Mouse (Mus musculus) hindbrain, embryonic 10.5 days (tissue): ENCODE data around the gene Man2a1. TPM values are rescaled to one million over a fixed set of nuclear protein-coding genes. Genes with fewer than 3 reads are reported as not detected.

ENCODE experiments used
- DNase-seq: peaks from one replicate; pipeline ENCODE4 v3.0.0-alpha.2; 2017; ENCODE audit warnings: low spot score
- H3K27ac ChIP-seq: fragments of 300-500 bp; sonication (generic); 2 replicates; pipeline ENCODE4 v1.5.1; 2016; ENCODE audit warnings: mild to moderate bottlenecking, moderate library complexity
- H3K27me3 ChIP-seq: fragments of 300-500 bp; sonication (generic); 2 replicates; pipeline ENCODE4 v1.6.1; 2016; ENCODE audit warnings: mild to moderate bottlenecking; ENCODE audit not compliant: poor library complexity, insufficient read depth, severe bottlenecking
- H3K36me3 ChIP-seq: fragments of 300-500 bp; sonication (generic); 2 replicates; pipeline ENCODE4 v1.6.1; 2016; ENCODE audit warnings: mild to moderate bottlenecking, moderate library complexity
- H3K4me1 ChIP-seq: fragments of 300-500 bp; sonication (generic); replicated peaks from 2 replicates; pipeline ENCODE4 v1.6.1; 2016; ENCODE audit warnings: mild to moderate bottlenecking
- H3K4me3 ChIP-seq: fragments of 300-500 bp; sonication (generic); 2 replicates; pipeline ENCODE4 v1.5.1; 2016; ENCODE audit warnings: mild to moderate bottlenecking, moderate library complexity
- H3K9me3 ChIP-seq: fragments of 300-500 bp; sonication (generic); 2 replicates; pipeline ENCODE4 v1.6.1; 2016; ENCODE audit warnings: mild to moderate bottlenecking, moderate library complexity
- WGBS: fragments of 180-500 bp; shearing (Covaris S2); methylation state at CpG from one replicate; pipeline ENCODE4 v1.1.7; 2016; 5-methylcytosine and 5-hydroxymethylcytosine counted together
- polyA plus RNA-seq: library from polyadenylated mRNA; unstranded; fragments of >200 nt; fragmentation: Nextera tagmentation; extraction: Ambion mirVana; gene quantifications from 2 replicates; pipeline ENCODE4 v1.2.1, GENCODE M21; 2016

Gene Man2a1
- polyA plus RNA-seq, 1 experiment from 2014 or later, result 3.2 TPM

GRCm38 (mm10) chr17:64608228-64608627, 7.7 kb downstream of the Man2a1 start:
- Histone ChIP-seq H3K9me3 (no peaks in the 10 kb centered on the region), H3K27me3 (no peaks in the 10 kb centered on the region), H3K27ac (no peak overlapping the region), H3K4me3 (no peak overlapping the region), H3K36me3 (peaks cover 9% of the 10 kb centered on the region; the same call in 1 of the 2 replicates), H3K4me1 (peaks cover 17% of the 10 kb centered on the region)
- WGBS, result 92% methylated on average over 6 of the region's 6 CpGs
- no peak for DNase-seq

- H3K36me3 ChIP-seq, result peaks cover 9% of the 10 kb centered on the region; the same call in 1 of the 2 replicates
- peaks cover 9% of the 10 kb centered on the region; the same call in 1 of the 2 replicates for H3K4me1 ChIP-seq
- 87% methylated on average over 6 of the region's 6 CpGs for WGBS
- H3K27ac ChIP-seq, result no peak overlapping the region
- DNase-seq, result no peak
- H3K9me3 ChIP-seq, result no peaks in the 10 kb centered on the region
- no peaks in the 10 kb centered on the region for H3K27me3 ChIP-seq
- H3K4me3 ChIP-seq, result no peak overlapping the region
Observed at GRCm38 (mm10) chr17:64608923-64609598, 8.5 kb downstream of the Man2a1 start.

- Histone ChIP-seq H3K36me3 (peaks cover 9% of the 10 kb centered on the region; the same call in 1 of the 2 replicates), H3K9me3 (no peaks in the 10 kb centered on the region), H3K4me3 (no peak overlapping the region), H3K27me3 (no peaks in the 10 kb centered on the region), H3K4me1 (0 out of 2 replicates have a peak, but pooled peaks cover 6% of the 10 kb centered on the region), H3K27ac (no peak overlapping the region)
- DNase-seq, result no peak
- WGBS, result 53% methylated on average over 3 of the region's 3 CpGs
Observed at GRCm38 (mm10) chr17:64609741-64610140, 9.2 kb downstream of the Man2a1 start.

- Histone ChIP-seq H3K27me3 (no peaks in the 10 kb centered on the region), H3K27ac (no peak overlapping the region), H3K9me3 (no peaks in the 10 kb centered on the region), H3K4me1 (0 out of 2 replicates have a peak, but pooled peaks cover 6% of the 10 kb centered on the region), H3K4me3 (no peak overlapping the region), H3K36me3 (peaks cover 9% of the 10 kb centered on the region; the same call in 1 of the 2 replicates)
- WGBS, result 86% methylated on average over 5 of the region's 5 CpGs
- DNase-seq, result no peak
Observed at GRCm38 (mm10) chr17:64611426-64611825, 10.9 kb downstream of the Man2a1 start.

- Histone ChIP-seq H3K27ac (no peak overlapping the region), H3K36me3 (peaks cover 9% of the 10 kb centered on the region; the same call in 1 of the 2 replicates), H3K9me3 (no peaks in the 10 kb centered on the region), H3K4me1 (0 out of 2 replicates have a peak, but pooled peaks cover 7% of the 10 kb centered on the region), H3K27me3 (no peaks in the 10 kb centered on the region), H3K4me3 (no peak overlapping the region)
- WGBS, result 95% methylated on average over 16 of the region's 16 CpGs
- no peak for DNase-seq
Observed at GRCm38 (mm10) chr17:64612135-64612885, 11.8 kb downstream of the Man2a1 start.

GRCm38 (mm10) chr17:64612930-64613329, 12.4 kb downstream of the Man2a1 start:
- H3K9me3 ChIP-seq, result no peaks in the 10 kb centered on the region
- DNase-seq, result no peak
- H3K36me3 ChIP-seq, result peaks cover 9% of the 10 kb centered on the region; the same call in 1 of the 2 replicates
- 91% methylated on average over 3 of the region's 3 CpGs for WGBS
- no peaks in the 10 kb centered on the region for H3K27me3 ChIP-seq
- 0 out of 2 replicates have a peak, but pooled peaks cover 7% of the 10 kb centered on the region for H3K4me1 ChIP-seq
- no peak overlapping the region for H3K27ac ChIP-seq
- no peak overlapping the region for H3K4me3 ChIP-seq

- H3K4me3 ChIP-seq, result no peak overlapping the region
- WGBS, result 86% methylated on average over 3 of the region's 3 CpGs
- no peak for DNase-seq
- H3K9me3 ChIP-seq, result no peaks in the 10 kb centered on the region
- H3K27me3 ChIP-seq, result no peaks in the 10 kb centered on the region
- H3K4me1 ChIP-seq, result 0 out of 2 replicates have a peak, but pooled peaks cover 7% of the 10 kb centered on the region
- peaks cover 9% of the 10 kb centered on the region; the same call in 1 of the 2 replicates for H3K36me3 ChIP-seq
- no peak overlapping the region for H3K27ac ChIP-seq
Observed at GRCm38 (mm10) chr17:64613351-64613750, 12.8 kb downstream of the Man2a1 start.

GRCm38 (mm10) chr17:64614804-64615203, 14.3 kb downstream of the Man2a1 start:
- no peak overlapping the region for H3K4me3 ChIP-seq
- H3K9me3 ChIP-seq, result no peaks in the 10 kb centered on the region
- peaks cover 9% of the 10 kb centered on the region; the same call in 1 of the 2 replicates for H3K4me1 ChIP-seq
- WGBS, result 89% methylated on average over 3 of the region's 3 CpGs
- DNase-seq, result no peak
- H3K27ac ChIP-seq, result no peak overlapping the region
- H3K36me3 ChIP-seq, result peaks cover 9% of the 10 kb centered on the region; the same call in 1 of the 2 replicates
- no peaks in the 10 kb centered on the region for H3K27me3 ChIP-seq

GRCm38 (mm10) chr17:64615420-64615819, 14.9 kb downstream of the Man2a1 start:
- DNase-seq, result no peak
- Histone ChIP-seq H3K27ac (no peak overlapping the region), H3K4me3 (no peak overlapping the region), H3K27me3 (no peaks in the 10 kb centered on the region), H3K9me3 (no peaks in the 10 kb centered on the region), H3K36me3 (peaks cover 9% of the 10 kb centered on the region; the same call in 1 of the 2 replicates), H3K4me1 (peaks cover 15% of the 10 kb centered on the region; the same call in 1 of the 2 replicates)
- WGBS, result 73% methylated on average over 6 of the region's 6 CpGs

GRCm38 (mm10) chr17:64616259-64616658, 15.7 kb downstream of the Man2a1 start:
- Histone ChIP-seq H3K36me3 (peaks cover 9% of the 10 kb centered on the region; the same call in 1 of the 2 replicates), H3K4me3 (no peak overlapping the region), H3K27ac (no peak overlapping the region), H3K9me3 (no peaks in the 10 kb centered on the region), H3K4me1 (peaks cover 23% of the 10 kb centered on the region), H3K27me3 (no peaks in the 10 kb centered on the region)
- DNase-seq, result no peak
- 79% methylated on average over 6 of the region's 6 CpGs for WGBS

- Histone ChIP-seq H3K4me3 (no peak overlapping the region), H3K27me3 (no peaks in the 10 kb centered on the region), H3K36me3 (peaks cover 4% of the 10 kb centered on the region; the same call in 1 of the 2 replicates), H3K27ac (no peak overlapping the region), H3K4me1 (peaks cover 35% of the 10 kb centered on the region), H3K9me3 (no peaks in the 10 kb centered on the region)
- WGBS, result 88% methylated on average over 4 of the region's 4 CpGs
- no peak for DNase-seq
Observed at GRCm38 (mm10) chr17:64617838-64618237, 17.3 kb downstream of the Man2a1 start.

- DNase-seq, result no peak
- H3K4me1 ChIP-seq, result peaks cover 35% of the 10 kb centered on the region
- no peaks in the 10 kb centered on the region for H3K36me3 ChIP-seq
- 85% methylated on average over 4 of the region's 4 CpGs for WGBS
- H3K4me3 ChIP-seq, result no peak overlapping the region
- H3K27me3 ChIP-seq, result no peaks in the 10 kb centered on the region
- no peaks in the 10 kb centered on the region for H3K9me3 ChIP-seq
- H3K27ac ChIP-seq, result no peak overlapping the region
Observed at GRCm38 (mm10) chr17:64618996-64619395, 18.5 kb downstream of the Man2a1 start.

GRCm38 (mm10) chr17:64620135-64620534, 19.6 kb downstream of the Man2a1 start:
- WGBS, result 73% methylated on average over 9 of the region's 9 CpGs
- DNase-seq, result no peak
- peaks cover 32% of the 10 kb centered on the region for H3K4me1 ChIP-seq
- H3K27ac ChIP-seq, result no peak overlapping the region
- H3K27me3 ChIP-seq, result no peaks in the 10 kb centered on the region
- H3K9me3 ChIP-seq, result no peaks in the 10 kb centered on the region
- H3K4me3 ChIP-seq, result no peak overlapping the region
- H3K36me3 ChIP-seq, result no peaks in the 10 kb centered on the region
